Mouse (Mus musculus) MEL (cell line): ENCODE measurements at regions not wholly inside any gene's neighbourhood (a gene's known extent, or its start where the extent isn't known, plus 50 kb on each side); places are given as distances from the start of the nearest gene placed in this dataset.

ENCODE experiments used
- CTCF ChIP-seq, 3 experiments: IDR thresholded peaks in 2 of 3; conservative IDR thresholded peaks in 1 of 3; 2 replicates each; pipeline ENCODE4 v1.5.1; 2011 to 2012; ENCODE audit warnings: low read length in 3 of 3, low read depth in 2 of 3, mild to moderate bottlenecking in 2 of 3, improper control_type of control experiment in 1 of 3, inconsistent platforms in 1 of 3, mixed read lengths in 1 of 3, moderate library complexity in 1 of 3; ENCODE audit not compliant: control insufficient read depth in 1 of 3, insufficient read depth in 1 of 3, poor library complexity in 1 of 3, severe bottlenecking in 1 of 3
- POLR2A ChIP-seq, 2 experiments: IDR thresholded peaks; 2 replicates each; pipeline ENCODE4 v1.6.1; 2011 to 2012; ENCODE audit warnings: low read length in 2 of 2, mild to moderate bottlenecking in 2 of 2, control low read depth in 1 of 2, improper control_type of control experiment in 1 of 2, low read depth in 1 of 2, moderate library complexity in 1 of 2; ENCODE audit not compliant: control insufficient read depth in 1 of 2, insufficient read depth in 1 of 2, poor library complexity in 1 of 2

GRCm38 (mm10) chr7:138758386-138758785, 87.5 kb upstream of the Ppp2r2d start:
- no peak for TF ChIP-seq CTCF (IDR thresholded peaks at IDR 0.05 in 2 of 3, conservative IDR thresholded peaks at IDR 0.05 in 1 of 3; ENCODE audit: control insufficient read depth in 1 of 3, insufficient read depth in 1 of 3, low read depth in 2 of 3, low read length in 3 of 3, poor library complexity in 1 of 3, severe bottlenecking in 1 of 3)
- no peak for TF ChIP-seq POLR2A (IDR thresholded peaks at IDR 0.05; ENCODE audit: control insufficient read depth in 1 of 2, insufficient read depth in 1 of 2, low read depth in 1 of 2, low read length in 2 of 2, poor library complexity in 1 of 2)
